Mouse (Mus musculus): ENCODE results near the gene Fbxl5. TPM values are rescaled to one million over a fixed set of nuclear protein-coding genes. Genes with fewer than 3 reads are reported as not detected.

Fbxl5 gene
- total RNA-seq (2023): 51.7 TPM

GRCm38 (mm10) chr5:43821538-43821937, at the start of gene Fbxl5:
TSS of gene Fbxl5 (minus strand) at chr5:43821638.

GRCm38 (mm10) chr5:43868253-43868652, 46.8 kb upstream of the Fbxl5 start, which contains the start of gene Cd38:
TSS of gene Cd38 (plus strand) at chr5:43868553.

GRCm38 (mm10) chr5:43818695-43819094, 2.7 kb downstream of the Fbxl5 start, which contains the start of gene Bst1:
TSS of gene Bst1 (plus strand) at chr5:43818885.

Other genes with a start within 250 kb of the Fbxl5 start
- gene Cc2d2a, start 159.3 kb downstream of the Fbxl5 start, total RNA-seq (2023): not detected
- gene Bst1, start 2.8 kb downstream of the Fbxl5 start, total RNA-seq (2023): 2.7 TPM
- 8.1 TPM for gene Cd38, start 46.9 kb upstream of the Fbxl5 start, total RNA-seq (2023)
- gene Gm7879, start 91.5 kb upstream of the Fbxl5 start, total RNA-seq (2023): 8.9 TPM
- gene Fgfbp1, start 160.1 kb upstream of the Fbxl5 start, total RNA-seq (2023): not detected